ENCODE assay signal across 10 mouse cellular contexts in genomic region chr9:63651594-63651993, GRCm38 (mm10). TPM values are rescaled to one million over a fixed set of nuclear protein-coding genes. Genes with fewer than 3 reads are reported as not detected.
DNase-seq lines count a peak whose midpoint lies in the region; ATAC-seq lines count a peak whose summit lies in the region.
"Had no signal": no experiment of that assay in that cellular context is flagged by ENCODE, and none has a peak within 500 bp of the region (broad histone marks: within the 10 kb centered on the region; RNA-seq: fewer than 3 reads in every experiment).

No protein-coding gene starts in this region.

- peaks cover 67% of the 10 kb centered on the region for H3K36me3 ChIP-seq in embryonic facial prominence, embryonic 13.5 days
- peaks cover 20% of the 10 kb centered on the region for H3K36me3 ChIP-seq in lung, embryonic 16.5 days (ENCODE audit: control insufficient read depth, insufficient read depth, low read length)

- intact Hi-C loops in left cerebral cortex, postnatal 4 days (cut with DNase I), result no loop called here
- intact Hi-C loops in left cerebral cortex, postnatal 25 days (cut with DNase I), result loop anchor here (2.0 kb wide), 1 partner anchor 193 kb away; no protein-coding TSS in a partner anchor
- intact Hi-C loops in gastrocnemius, postnatal 36 days (cut with DNase I), result loop anchor here (2.0 kb wide), 2 partner anchors 15 to 103 kb away; no protein-coding TSS in a partner anchor

- DNase-seq in left cerebral cortex, postnatal 4 days, result peak; percentile 57
- DNase-seq in left cerebral cortex, postnatal 25 days (ENCODE audit: low spot score in 2 of 2), result no peak
- peak; percentile 68 to 69 for DNase-seq in gastrocnemius, postnatal 36 days
- no peak for DNase-seq in layer of hippocampus, adult 11-12 months (ENCODE audit: low spot score)
- no peak for DNase-seq in cerebellum, adult 11 months

- H3K9ac ChIP-seq in embryonic facial prominence, embryonic 13.5 days, result peak overlapping the region; percentile 51
- H3K9ac ChIP-seq in lung, embryonic 16.5 days (ENCODE audit: low read length), result no peak overlapping the region

- 22% methylated on average over 11 of the region's 11 CpGs for WGBS in embryonic facial prominence, embryonic 13.5 days
- WGBS in lung, embryonic 16.5 days, result 49% methylated on average over 11 of the region's 11 CpGs

- H3K4me2 ChIP-seq in embryonic facial prominence, embryonic 13.5 days, result peak overlapping the region; percentile 24
- H3K4me2 ChIP-seq in lung, embryonic 16.5 days (ENCODE audit: low read depth, low read length), result no peak overlapping the region

- peak overlapping the region; percentile 93 for H3K27ac ChIP-seq in embryonic facial prominence, embryonic 13.5 days
- H3K27ac ChIP-seq in lung, embryonic 16.5 days (ENCODE audit: low read length), result peak overlapping the region; percentile 53

- no peak overlapping the region for H3K4me3 ChIP-seq in embryonic facial prominence, embryonic 13.5 days
- no peak overlapping the region for H3K4me3 ChIP-seq in lung, embryonic 16.5 days (ENCODE audit: low read length)

- no peaks in the 10 kb centered on the region for H3K9me3 ChIP-seq in embryonic facial prominence, embryonic 13.5 days
- H3K9me3 ChIP-seq in lung, embryonic 16.5 days (ENCODE audit: control insufficient read depth, low read length), result no peaks in the 10 kb centered on the region

- H3K27me3 ChIP-seq in embryonic facial prominence, embryonic 13.5 days, result no peaks in the 10 kb centered on the region
- no peaks in the 10 kb centered on the region for H3K27me3 ChIP-seq in lung, embryonic 16.5 days (ENCODE audit: control insufficient read depth, insufficient read depth, low read depth, low read length)
- H3K27me3 ChIP-seq: Patski had no signal

- peaks cover 89% of the 10 kb centered on the region for H3K4me1 ChIP-seq in embryonic facial prominence, embryonic 13.5 days
- peaks cover 36% of the 10 kb centered on the region for H3K4me1 ChIP-seq in lung, embryonic 16.5 days (replicated peaks; ENCODE audit: control insufficient read depth, insufficient read depth, low read length)

- no peak for ATAC-seq in embryonic facial prominence, embryonic 13.5 days (ENCODE audit: insufficient number of reproducible peaks, insufficient read depth, low FRiP score, low TSS enrichment, low read depth)
- ATAC-seq in lung, embryonic 16.5 days (ENCODE audit: low read depth), result peak; percentile 16; the same call in 1 of the 2 replicates
- ATAC-seq: midbrain, embryonic 16.5 days; Patski had no signal

RNA-seq across cellular contexts. Expression of gene Aagab, which starts 49.1 kb away (rescaled TPM):
- total RNA-seq in left cerebral cortex, postnatal 4 days (2021), result 10 to 100 TPM; 46.5 to 47.2 TPM
- 10 to 100 TPM; 51.2 to 51.3 TPM for total RNA-seq in left cerebral cortex, postnatal 25 days (2021)
- polyA plus RNA-seq in embryonic facial prominence, embryonic 13.5 days (2015; fragmentation: Nextera tagmentation; extraction: Ambion mirVana), result 28.0 and 28.9 TPM in 2 replicates
- total RNA-seq in gastrocnemius, postnatal 36 days (2021), result 10 to 100 TPM; 10.9 TPM
- polyA plus RNA-seq in lung, embryonic 16.5 days (2015; fragmentation: Nextera tagmentation; extraction: Ambion mirVana), result 30.1 and 31.1 TPM in 2 replicates

RNA-seq across cellular contexts. Expression of gene Iqch, which starts 49.3 kb away (rescaled TPM):
- under 1 TPM in 1 of 2 experiments, not detected in 1; 0.16 TPM for total RNA-seq in left cerebral cortex, postnatal 4 days (2021)
- under 1 TPM in 1 of 2 experiments, not detected in 1; 0.14 TPM for total RNA-seq in left cerebral cortex, postnatal 25 days (2021)
- polyA plus RNA-seq in embryonic facial prominence, embryonic 13.5 days (2015; fragmentation: Nextera tagmentation; extraction: Ambion mirVana), result 0.10 TPM in 1 of 2 replicates, not detected in the other
- total RNA-seq in gastrocnemius, postnatal 36 days (2021), result not detected
- 0.21 and 0.53 TPM in 2 replicates for polyA plus RNA-seq in lung, embryonic 16.5 days (2015; fragmentation: Nextera tagmentation; extraction: Ambion mirVana)
- polyA plus RNA-seq: spleen, adult 2 months had no signal

Comparison
In these comparisons a context has a peak if more than half of its experiments do, and no peak if none do; other contexts are left out.
1. DNase-seq: peak in left cerebral cortex, postnatal 4 days (single experiment) and gastrocnemius, postnatal 36 days (2 of 2); none in left cerebral cortex, postnatal 25 days (0 of 2), layer of hippocampus, adult 11-12 months (single experiment) and cerebellum, adult 11 months (single experiment).